Mouse (Mus musculus) hindbrain, embryonic 15.5 days (tissue): Measurements from ENCODE around the gene Ccdc188. TPM values are rescaled to one million over a fixed set of nuclear protein-coding genes. Genes with fewer than 3 reads are reported as not detected.

ENCODE experiments used
- ATAC-seq: fragments of 200-750 bp; cut with Nextera tagmentation; 2 replicates; pipeline ENCODE4 v1.8.0; 2017; ENCODE audit warnings: low read depth, moderate number of reproducible peaks, moderate TSS enrichment; ENCODE audit not compliant: low FRiP score
- H3K27ac ChIP-seq: fragments of 300-500 bp; sonication (generic); replicated peaks from 2 replicates; pipeline ENCODE4 v1.5.1; 2015; ENCODE audit warnings: mild to moderate bottlenecking, inconsistent platforms
- H3K27me3 ChIP-seq: fragments of 300-500 bp; sonication (generic); 2 replicates; pipeline ENCODE4 v1.6.1; 2015; ENCODE audit warnings: control low read depth, inconsistent platforms
- H3K36me3 ChIP-seq: fragments of 300-500 bp; sonication (generic); 2 replicates; pipeline ENCODE4 v1.6.1; 2015; ENCODE audit warnings: control low read depth, inconsistent platforms
- H3K4me1 ChIP-seq: fragments of 300-500 bp; sonication (generic); replicated peaks from 2 replicates; pipeline ENCODE4 v1.6.1; 2015; ENCODE audit warnings: control low read depth, inconsistent platforms
- H3K4me2 ChIP-seq: fragments of 300-500 bp; sonication (generic); 2 replicates; pipeline ENCODE4 v1.6.1; 2015; ENCODE audit warnings: moderate library complexity, mild to moderate bottlenecking, inconsistent platforms
- H3K4me3 ChIP-seq: fragments of 300-500 bp; sonication (generic); 2 replicates; pipeline ENCODE4 v1.5.1; 2015; ENCODE audit warnings: mild to moderate bottlenecking, inconsistent platforms
- H3K9ac ChIP-seq: fragments of 300-500 bp; sonication (generic); 2 replicates; pipeline ENCODE4 v1.6.1; 2015; ENCODE audit warnings: inconsistent platforms
- H3K9me3 ChIP-seq: fragments of 300-500 bp; sonication (generic); 2 replicates; pipeline ENCODE4 v1.6.1; 2016; ENCODE audit warnings: control low read depth, inconsistent platforms
- WGBS: fragments of 180-500 bp; shearing (Covaris S2); methylation state at CpG from one replicate; pipeline ENCODE4 v1.1.7; 2015; 5-methylcytosine and 5-hydroxymethylcytosine counted together
- polyA plus RNA-seq: library from polyadenylated mRNA; unstranded; fragments of >200 nt; fragmentation: Nextera tagmentation; extraction: Ambion mirVana; gene quantifications from 2 replicates; pipeline ENCODE4 v1.2.1, GENCODE M21; 2015

The Ccdc188 gene
- polyA plus RNA-seq, 1 experiment from 2014 or later: not detected

DNA sequence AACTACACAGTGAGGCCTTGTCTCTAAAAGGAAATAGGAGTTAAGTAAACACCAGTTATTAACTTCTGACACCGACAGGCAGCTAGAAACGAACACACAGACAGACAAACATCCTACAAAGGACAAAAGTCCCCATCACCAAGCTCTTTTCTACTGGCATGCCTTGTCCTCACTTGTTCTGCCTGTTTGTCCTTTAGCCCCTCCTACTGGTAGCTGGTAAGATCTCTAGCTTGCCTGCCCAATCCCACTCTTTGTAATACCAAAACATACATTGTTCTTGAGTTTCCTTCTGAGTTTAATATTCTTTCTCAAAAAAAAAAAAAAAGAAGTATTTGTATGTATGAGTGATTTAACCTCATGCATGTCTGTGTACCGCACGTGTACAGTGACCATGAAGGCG, 50.5 kb downstream of the Ccdc188 start:
- 89% methylated on average over 5 of the region's 5 CpGs for WGBS
- H3K27ac ChIP-seq: no peak overlapping the region
- peaks cover 76% of the 10 kb centered on the region for H3K36me3 ChIP-seq
- no peaks in the 10 kb centered on the region for H3K27me3 ChIP-seq
- no peak overlapping the region for H3K9ac ChIP-seq
- H3K4me2 ChIP-seq: no peak overlapping the region
- no peak for ATAC-seq
- no peak overlapping the region for H3K4me3 ChIP-seq
- H3K4me1 ChIP-seq: no peaks in the 10 kb centered on the region
- no peaks in the 10 kb centered on the region for H3K9me3 ChIP-seq

Other genes with a start within 250 kb of the Ccdc188 start
- gene Vpreb2, start 237.5 kb upstream of the Ccdc188 start, polyA plus RNA-seq: not detected in 2 replicates
- gene Dgcr6, start 165.0 kb upstream of the Ccdc188 start, polyA plus RNA-seq: 155 and 158 TPM in 2 replicates
- gene Prodh, start 127.7 kb upstream of the Ccdc188 start, polyA plus RNA-seq: 4.3 and 4.9 TPM in 2 replicates
- gene Rtn4r, start 90.2 kb upstream of the Ccdc188 start, polyA plus RNA-seq: 24.7 and 25.5 TPM in 2 replicates
- gene Zdhhc8, start 17.3 kb downstream of the Ccdc188 start, polyA plus RNA-seq: 16.3 and 19.7 TPM in 2 replicates
- gene Trmt2a, start 30.8 kb downstream of the Ccdc188 start, polyA plus RNA-seq: 94.7 and 98.9 TPM in 2 replicates
- gene Ranbp1, start 30.9 kb downstream of the Ccdc188 start, polyA plus RNA-seq: 373 and 402 TPM in 2 replicates
- 2.2 and 6.0 TPM in 2 replicates for gene Gm49776, start 40.4 kb downstream of the Ccdc188 start, polyA plus RNA-seq
- 29.5 and 30.9 TPM in 2 replicates for gene Dgcr8, start 71.4 kb downstream of the Ccdc188 start, polyA plus RNA-seq
- 92.5 and 94.0 TPM in 2 replicates for gene Tango2, start 130.2 kb downstream of the Ccdc188 start, polyA plus RNA-seq
- 78.7 and 81.3 TPM in 2 replicates for gene Arvcf, start 130.3 kb downstream of the Ccdc188 start, polyA plus RNA-seq
- gene Txnrd2, start 208.5 kb downstream of the Ccdc188 start, polyA plus RNA-seq: 31.0 and 31.7 TPM in 2 replicates
- 106 and 113 TPM in 2 replicates for gene Comt, start 209.0 kb downstream of the Ccdc188 start, polyA plus RNA-seq